Mouse (Mus musculus): ENCODE data around the gene Chd5. TPM values are rescaled to one million over a fixed set of nuclear protein-coding genes. Genes with fewer than 3 reads are reported as not detected.

The Chd5 gene
- polyA plus RNA-seq, 1 experiment from 2014 or later: 26.0 TPM

DNA sequence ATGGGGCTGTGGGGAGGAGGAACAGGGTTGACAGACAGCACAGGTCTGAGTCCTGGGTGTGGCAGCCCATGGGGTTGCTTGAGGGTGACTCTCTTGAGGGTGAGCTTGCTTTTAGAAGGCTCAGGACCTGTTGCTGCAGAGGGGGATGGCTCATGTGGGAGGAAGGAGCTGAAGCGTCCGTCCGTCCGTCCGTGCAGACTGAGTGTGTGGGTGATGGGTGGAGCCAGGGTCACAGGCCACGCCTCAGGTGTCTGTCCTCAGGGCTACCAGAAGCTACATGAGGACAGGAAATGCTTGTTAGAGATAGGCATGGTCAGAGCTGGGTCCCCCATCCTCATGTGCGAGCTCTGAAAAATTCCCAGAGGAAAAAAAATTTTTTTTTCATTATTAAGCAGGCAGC lies 6.2 kb downstream of the Chd5 start:
- WGBS: 77% methylated on average over 7 of the region's 7 CpGs
- H3K4me2 ChIP-seq: no peak overlapping the region
- no peak for ATAC-seq (ENCODE audit: low read depth)
- H3K9me3 ChIP-seq: no peaks in the 10 kb centered on the region
- no peaks in the 10 kb centered on the region for H3K36me3 ChIP-seq
- H3K4me1 ChIP-seq (replicated peaks): peaks cover 50% of the 10 kb centered on the region
- no peak overlapping the region for H3K27ac ChIP-seq (replicated peaks)
- peaks cover 51% of the 10 kb centered on the region for H3K27me3 ChIP-seq
- H3K4me3 ChIP-seq: no peak overlapping the region
- no peak overlapping the region for H3K9ac ChIP-seq

- no peak for ATAC-seq (ENCODE audit: low read depth)
- peaks cover 50% of the 10 kb centered on the region for H3K4me1 ChIP-seq (replicated peaks)
Observed at GRCm38 (mm10) chr4:152345120-152345889, 6.9 kb downstream of the Chd5 start.

GRCm38 (mm10) chr4:152349837-152350381 lies 11.5 kb downstream of the Chd5 start:
- peaks cover 4% of the 10 kb centered on the region; the same call in 1 of the 2 replicates for H3K36me3 ChIP-seq
- H3K4me1 ChIP-seq (replicated peaks): peaks cover 60% of the 10 kb centered on the region
- peaks cover 45% of the 10 kb centered on the region for H3K27me3 ChIP-seq
- H3K9ac ChIP-seq: peak overlapping the region; percentile 65
- ATAC-seq (ENCODE audit: low read depth): peak; percentile 59
- peak overlapping the region; percentile 13; the same call in 1 of the 2 replicates for H3K4me3 ChIP-seq
- peak overlapping the region; percentile 89 for H3K27ac ChIP-seq (replicated peaks)
- peak overlapping the region; percentile 50 for H3K4me2 ChIP-seq
- H3K9me3 ChIP-seq: no peaks in the 10 kb centered on the region
- WGBS: 5% methylated on average over 15 of the region's 17 CpGs

More at GRCm38 (mm10) chr4:152345120-152345889, 6.9 kb downstream of the Chd5 start:
- Histone ChIP-seq H3K27ac (replicated peaks) (no peak overlapping the region), H3K9ac (no peak overlapping the region), H3K9me3 (no peaks in the 10 kb centered on the region), H3K36me3 (no peaks in the 10 kb centered on the region), H3K27me3 (peaks cover 44% of the 10 kb centered on the region), H3K4me2 (no peak overlapping the region), H3K4me3 (no peak overlapping the region)
- WGBS: 53% methylated on average over 7 of the region's 7 CpGs

- Histone ChIP-seq H3K4me2 (peak overlapping the region; percentile 50), H3K27ac (replicated peaks) (peak overlapping the region; percentile 89), H3K27me3 (peaks cover 45% of the 10 kb centered on the region), H3K9me3 (no peaks in the 10 kb centered on the region), H3K4me1 (replicated peaks) (peaks cover 53% of the 10 kb centered on the region), H3K9ac (peak overlapping the region; percentile 14; the same call in 1 of the 2 replicates), H3K4me3 (no peak overlapping the region), H3K36me3 (peaks cover 4% of the 10 kb centered on the region; the same call in 1 of the 2 replicates)
- ATAC-seq (ENCODE audit: low read depth): 0 out of 2 replicates have a peak, but pooled peaks have one; percentile 3
- WGBS: 19% methylated on average over 8 of the region's 8 CpGs
Observed at GRCm38 (mm10) chr4:152350722-152351421, 12.4 kb downstream of the Chd5 start.

DNA sequence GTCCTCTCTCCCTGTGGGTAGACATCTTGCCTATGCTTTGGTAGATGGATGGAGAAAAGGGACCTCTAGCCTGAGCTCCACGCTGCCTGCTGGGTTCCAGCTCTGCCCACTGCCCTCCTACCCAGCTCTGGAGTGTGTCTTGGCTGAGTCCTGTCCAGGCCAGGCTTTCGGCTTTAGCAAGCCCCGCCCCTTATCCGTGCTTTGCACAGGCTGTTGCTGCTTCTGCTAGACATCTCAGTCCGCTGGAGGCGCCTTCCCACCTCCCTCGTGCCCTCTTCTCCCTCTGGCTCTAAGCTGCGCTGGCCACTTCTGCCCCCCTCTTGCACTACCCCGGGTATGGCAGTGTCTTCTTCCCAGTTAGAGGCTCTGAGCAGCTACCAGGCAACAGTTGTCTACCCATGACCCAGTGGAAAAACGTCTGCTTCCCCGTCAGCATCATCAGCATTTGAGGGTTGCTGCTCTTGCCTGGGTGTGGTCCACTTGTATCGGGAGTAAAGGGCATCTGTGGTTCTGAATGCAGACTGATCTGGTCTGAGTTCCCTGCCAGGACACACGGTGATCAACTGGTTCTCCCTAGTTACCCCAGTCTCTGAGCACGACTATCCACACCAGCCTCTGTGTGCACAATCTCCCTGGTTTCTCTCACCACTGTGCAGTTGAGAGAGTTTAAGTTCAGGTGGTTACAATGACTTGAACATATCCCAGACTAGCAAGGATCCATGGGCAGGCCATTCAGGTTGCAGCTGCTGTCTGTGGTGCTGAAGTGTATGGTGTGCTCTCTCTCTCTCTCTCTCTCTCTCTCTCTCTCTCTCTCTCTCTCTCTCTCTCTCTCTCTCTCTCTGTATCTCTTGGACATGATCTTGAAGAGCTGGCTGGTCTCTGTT lies 13.2 kb downstream of the Chd5 start:
- 17% methylated on average over 14 of the region's 14 CpGs for WGBS
- peak overlapping the region; percentile 89; the same call in 1 of the 2 replicates for H3K27ac ChIP-seq (replicated peaks)
- no peak overlapping the region for H3K4me2 ChIP-seq
- no peaks in the 10 kb centered on the region for H3K9me3 ChIP-seq
- H3K27me3 ChIP-seq: peaks cover 44% of the 10 kb centered on the region
- H3K4me1 ChIP-seq (replicated peaks): peaks cover 53% of the 10 kb centered on the region
- 0 out of 2 replicates have a peak, but pooled peaks have one; percentile 4 for ATAC-seq (ENCODE audit: low read depth)
- 0 out of 2 replicates have a peak overlapping the region, but pooled peaks have one; percentile 14 for H3K9ac ChIP-seq
- H3K36me3 ChIP-seq: peaks cover 9% of the 10 kb centered on the region; the same call in 1 of the 2 replicates
- no peak overlapping the region for H3K4me3 ChIP-seq

- WGBS: 68% methylated on average over 14 of the region's 14 CpGs
- H3K4me1 ChIP-seq (replicated peaks): peaks cover 45% of the 10 kb centered on the region
- no peak overlapping the region for H3K4me2 ChIP-seq
- no peak overlapping the region for H3K4me3 ChIP-seq
- peaks cover 29% of the 10 kb centered on the region for H3K27me3 ChIP-seq
- peaks cover 21% of the 10 kb centered on the region; the same call in 1 of the 2 replicates for H3K36me3 ChIP-seq
- no peak overlapping the region for H3K9ac ChIP-seq
- ATAC-seq (ENCODE audit: low read depth): no peak
- H3K27ac ChIP-seq (replicated peaks): no peak overlapping the region
- no peaks in the 10 kb centered on the region for H3K9me3 ChIP-seq
Observed at GRCm38 (mm10) chr4:152353886-152354637, 15.6 kb downstream of the Chd5 start.

DNA sequence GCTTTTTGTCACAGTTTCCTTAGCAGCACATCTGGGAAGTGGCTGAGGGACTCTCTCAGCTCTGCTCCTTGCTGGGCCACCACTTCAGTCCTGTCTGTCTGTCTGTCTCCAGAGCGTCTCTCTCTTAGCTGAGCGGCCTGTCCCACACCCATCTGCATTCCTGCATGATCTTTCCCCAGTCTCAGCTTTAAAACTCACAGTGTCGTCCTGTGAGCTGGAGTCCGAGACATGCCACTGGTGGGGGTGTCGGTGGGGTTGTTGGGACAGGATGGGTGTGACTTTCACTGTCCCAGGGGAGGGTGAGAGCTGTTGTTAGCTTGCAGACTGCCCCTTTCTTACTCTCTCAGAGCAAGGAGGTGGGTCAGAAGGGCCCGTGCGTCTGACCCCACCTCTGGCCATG lies 17.2 kb downstream of the Chd5 start:
- H3K4me1 ChIP-seq (replicated peaks): peaks cover 32% of the 10 kb centered on the region
- H3K9ac ChIP-seq: no peak overlapping the region
- H3K27ac ChIP-seq (replicated peaks): no peak overlapping the region
- H3K4me2 ChIP-seq: no peak overlapping the region
- no peak overlapping the region for H3K4me3 ChIP-seq
- ATAC-seq (ENCODE audit: low read depth): no peak
- peaks cover 21% of the 10 kb centered on the region; the same call in 1 of the 2 replicates for H3K36me3 ChIP-seq
- 89% methylated on average over 7 of the region's 7 CpGs for WGBS
- H3K27me3 ChIP-seq: peaks cover 43% of the 10 kb centered on the region
- no peaks in the 10 kb centered on the region for H3K9me3 ChIP-seq

DNA sequence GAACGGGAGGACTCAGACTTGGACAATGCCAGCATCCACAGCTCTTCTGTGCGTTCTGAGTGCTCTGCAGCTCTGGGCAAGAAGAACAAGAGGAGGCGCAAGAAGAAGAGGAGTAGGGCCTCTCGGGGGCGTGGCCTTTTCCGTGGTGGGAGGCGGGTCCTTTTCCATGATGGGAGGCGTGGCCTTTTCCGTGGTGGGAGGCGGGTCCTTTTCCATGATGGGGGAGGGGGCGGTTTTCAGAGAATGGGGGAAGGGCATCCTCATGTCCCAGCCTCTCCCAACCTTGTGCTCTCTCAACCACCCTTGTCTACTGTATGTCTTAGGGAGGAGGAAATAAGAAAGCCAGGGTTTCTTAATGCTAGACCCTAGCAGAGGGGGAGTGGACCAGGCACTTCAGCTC lies 21.2 kb downstream of the Chd5 start:
- peaks cover 9% of the 10 kb centered on the region for H3K4me1 ChIP-seq (replicated peaks)

GRCm38 (mm10) chr4:152360855-152361254 lies 22.4 kb downstream of the Chd5 start:
- Histone ChIP-seq H3K9me3 (no peaks in the 10 kb centered on the region), H3K9ac (peak overlapping the region; percentile 52; the same call in 1 of the 2 replicates), H3K27me3 (peaks cover 21% of the 10 kb centered on the region), H3K4me3 (no peak overlapping the region), H3K27ac (replicated peaks) (no peak overlapping the region), H3K36me3 (peaks cover 32% of the 10 kb centered on the region), H3K4me2 (peak overlapping the region; percentile 39), H3K4me1 (replicated peaks) (peaks cover 19% of the 10 kb centered on the region)
- ATAC-seq (ENCODE audit: low read depth): no peak; the same call in 1 of the 2 replicates
- WGBS: 2% methylated on average over 23 of the region's 24 CpGs

More for the DNA sequence above, 21.2 kb downstream of the Chd5 start:
- Histone ChIP-seq H3K36me3 (peaks cover 32% of the 10 kb centered on the region), H3K4me3 (no peak overlapping the region), H3K4me2 (no peak overlapping the region), H3K27ac (replicated peaks) (no peak overlapping the region), H3K9ac (no peak overlapping the region), H3K9me3 (no peaks in the 10 kb centered on the region), H3K27me3 (peaks cover 21% of the 10 kb centered on the region)
- no peak for ATAC-seq (ENCODE audit: low read depth)
- WGBS: 5% methylated on average over 11 of the region's 11 CpGs

GRCm38 (mm10) chr4:152362180-152362579 lies 23.7 kb downstream of the Chd5 start:
- no peak overlapping the region for H3K9ac ChIP-seq
- H3K27me3 ChIP-seq: peaks cover 29% of the 10 kb centered on the region
- 69% methylated on average over 9 of the region's 9 CpGs for WGBS
- H3K4me1 ChIP-seq (replicated peaks): peaks cover 19% of the 10 kb centered on the region
- H3K4me3 ChIP-seq: no peak overlapping the region
- H3K4me2 ChIP-seq: no peak overlapping the region
- ATAC-seq (ENCODE audit: low read depth): no peak
- no peak overlapping the region for H3K27ac ChIP-seq (replicated peaks)
- H3K9me3 ChIP-seq: no peaks in the 10 kb centered on the region
- peaks cover 32% of the 10 kb centered on the region for H3K36me3 ChIP-seq

DNA sequence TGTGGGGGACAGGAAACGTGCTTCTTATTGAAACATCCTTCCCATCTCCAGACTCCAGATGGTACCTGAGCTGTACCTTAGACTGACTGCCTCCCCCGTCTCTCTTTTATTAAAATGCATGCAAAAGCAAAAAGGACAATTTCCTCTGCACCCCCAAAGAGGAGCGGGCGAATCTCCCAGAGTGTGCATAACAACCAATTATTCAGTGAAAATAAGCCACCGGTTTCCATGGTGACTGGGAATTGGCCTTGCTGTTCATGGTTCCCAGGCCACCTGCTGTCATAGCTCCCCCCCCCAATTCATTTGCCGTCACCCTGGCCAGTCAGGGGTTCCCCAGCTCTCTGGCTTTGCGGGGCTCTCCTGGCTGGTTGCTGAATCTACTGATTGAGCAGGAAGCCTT lies 26.8 kb downstream of the Chd5 start:
- H3K27ac ChIP-seq (replicated peaks): no peak overlapping the region; the same call in 1 of the 2 replicates
- H3K4me1 ChIP-seq (replicated peaks): peaks cover 19% of the 10 kb centered on the region
- H3K36me3 ChIP-seq: peaks cover 39% of the 10 kb centered on the region
- WGBS: 37% methylated on average over 7 of the region's 7 CpGs
- H3K9me3 ChIP-seq: no peaks in the 10 kb centered on the region
- ATAC-seq (ENCODE audit: low read depth): no peak
- H3K4me2 ChIP-seq: no peak overlapping the region
- H3K27me3 ChIP-seq: peaks cover 15% of the 10 kb centered on the region
- H3K4me3 ChIP-seq: no peak overlapping the region
- H3K9ac ChIP-seq: no peak overlapping the region

All from neural tube, embryonic 13.5 days (tissue).